In the genomic region with DNA sequence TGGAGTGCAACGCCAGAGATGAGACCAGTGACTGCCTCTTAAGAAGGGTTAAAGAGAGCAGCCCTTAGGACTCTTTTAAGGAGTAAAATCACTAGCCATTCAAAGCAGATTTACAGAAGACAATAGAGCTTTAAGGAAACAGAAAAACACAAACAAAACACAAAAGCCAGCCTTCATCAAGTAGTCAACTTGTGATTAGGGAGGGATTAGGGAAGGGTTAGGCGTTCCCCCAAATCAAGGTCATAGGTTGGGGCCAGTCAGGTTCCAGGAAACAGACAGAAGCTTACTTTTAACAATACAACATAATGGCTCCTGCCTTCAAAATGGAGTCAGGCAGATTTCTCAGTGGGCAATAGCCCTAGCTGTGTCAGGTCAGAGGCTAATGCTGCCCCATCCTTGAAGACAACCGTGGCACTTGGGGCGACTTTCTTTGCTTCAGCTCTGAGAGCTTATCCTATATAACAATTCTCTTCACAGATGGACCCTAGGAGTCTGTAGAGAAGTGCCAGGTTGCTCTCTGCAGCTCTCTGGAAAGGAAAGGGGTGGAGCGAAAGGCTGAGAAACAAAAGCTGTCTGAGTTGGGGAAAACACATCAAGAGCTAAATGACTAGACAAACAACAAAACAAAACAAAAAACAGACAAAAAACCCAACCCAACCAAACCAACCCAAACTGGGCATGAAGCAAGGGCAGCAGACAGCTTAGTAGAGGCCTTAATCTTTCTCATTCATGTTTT, we compare ENCODE assay signal across 29 mouse cellular contexts. TPM values are rescaled to one million over a fixed set of nuclear protein-coding genes. Genes with fewer than 3 reads are reported as not detected.
A peak's percentile ranks its signal among the peaks of the same experiment; 100 is the strongest.
DNase-seq lines count a peak whose midpoint lies in the region; ATAC-seq lines count a peak whose summit lies in the region.
"Had no signal": no experiment of that assay in that cellular context is flagged by ENCODE, and none has a peak within 500 bp of the region (broad histone marks: within the 10 kb centered on the region; RNA-seq: fewer than 3 reads in every experiment).

No protein-coding gene starts in this region.

- 31% methylated on average over 5 of the region's 5 CpGs for WGBS in forebrain, embryonic 12.5 days

- peak; percentile 39 for DNase-seq in heart, adult 11 months
- DNase-seq in heart, postnatal 25 days (ENCODE audit: low spot score): no peak
- peak; percentile 99 for DNase-seq in ES-CJ7 (ENCODE audit: low read depth, low spot score)
- peak; percentile 94 for DNase-seq in WW6 (ENCODE audit: low read depth, low spot score)
- DNase-seq in T-cell, adult 2 months (ENCODE audit: low spot score): no peak
- DNase-seq: adrenal gland, adult 2 months; adrenal gland, postnatal 14 days; cerebellum, adult 11 months; cerebellum, adult 2 months; cerebellum, adult 9-11 months; cerebellum, postnatal 25 days; gastrocnemius, postnatal 25 days; heart, adult 2 months; heart, postnatal 14 days had no signal

- no peak overlapping the region for H3K9ac ChIP-seq in forebrain, embryonic 12.5 days
- H3K9ac ChIP-seq: embryonic facial prominence, embryonic 12.5 days; embryonic facial prominence, embryonic 15.5 days; forebrain, embryonic 15.5 days; heart, embryonic 13.5 days; hindbrain, embryonic 12.5 days; hindbrain, embryonic 15.5 days had no signal

- no peaks in the 10 kb centered on the region for H3K36me3 ChIP-seq in forebrain, embryonic 12.5 days (replicated peaks)
- H3K36me3 ChIP-seq: embryonic facial prominence, embryonic 12.5 days; embryonic facial prominence, embryonic 15.5 days; forebrain, embryonic 15.5 days; G1E; heart, embryonic 10.5 days; heart, embryonic 13.5 days; hindbrain, embryonic 12.5 days; hindbrain, embryonic 15.5 days had no signal

- no peak overlapping the region for H3K27ac ChIP-seq in forebrain, embryonic 12.5 days
- H3K27ac ChIP-seq: embryonic facial prominence, embryonic 12.5 days; embryonic facial prominence, embryonic 15.5 days; forebrain, embryonic 15.5 days; heart, adult 2 months; heart, embryonic 10.5 days; heart, embryonic 13.5 days; hindbrain, embryonic 12.5 days; hindbrain, embryonic 15.5 days had no signal

- H3K4me1 ChIP-seq in forebrain, embryonic 12.5 days: 0 out of 2 replicates have a peak, but pooled peaks cover 6% of the 10 kb centered on the region
- H3K4me1 ChIP-seq: embryonic facial prominence, embryonic 12.5 days; embryonic facial prominence, embryonic 15.5 days; forebrain, embryonic 15.5 days; heart, embryonic 10.5 days; heart, embryonic 13.5 days; hindbrain, embryonic 12.5 days; hindbrain, embryonic 15.5 days had no signal

- no peaks in the 10 kb centered on the region for H3K9me3 ChIP-seq in forebrain, embryonic 12.5 days
- H3K9me3 ChIP-seq: embryonic facial prominence, embryonic 12.5 days; embryonic facial prominence, embryonic 15.5 days; forebrain, embryonic 15.5 days; G1E; heart, embryonic 10.5 days; heart, embryonic 13.5 days; hindbrain, embryonic 12.5 days; hindbrain, embryonic 15.5 days had no signal

- no peaks in the 10 kb centered on the region for H3K27me3 ChIP-seq in forebrain, embryonic 12.5 days
- H3K27me3 ChIP-seq: embryonic facial prominence, embryonic 12.5 days; embryonic facial prominence, embryonic 15.5 days; forebrain, embryonic 15.5 days; heart, embryonic 13.5 days; hindbrain, embryonic 12.5 days; hindbrain, embryonic 15.5 days had no signal

- H3K4me3 ChIP-seq in forebrain, embryonic 12.5 days (replicated peaks): no peak overlapping the region
- H3K4me3 ChIP-seq: embryonic facial prominence, embryonic 12.5 days; embryonic facial prominence, embryonic 15.5 days; forebrain, embryonic 15.5 days; heart, adult 2 months; heart, embryonic 10.5 days; heart, embryonic 13.5 days; hindbrain, embryonic 12.5 days; hindbrain, embryonic 15.5 days had no signal

- ATAC-seq in forebrain, embryonic 12.5 days (ENCODE audit: low FRiP score): no peak
- ATAC-seq: forebrain, embryonic 15.5 days; intestine, postnatal 0 days; Patski had no signal

- H3K4me2 ChIP-seq in forebrain, embryonic 12.5 days: no peak overlapping the region
- H3K4me2 ChIP-seq: embryonic facial prominence, embryonic 12.5 days; embryonic facial prominence, embryonic 15.5 days; forebrain, embryonic 15.5 days; heart, embryonic 13.5 days; hindbrain, embryonic 12.5 days; hindbrain, embryonic 15.5 days had no signal

- intact Hi-C loops in heart, postnatal 25 days (cut with DNase I): no loop called here

RNA-seq across cellular contexts. Expression of a gene that starts 24.0 kb away (rescaled TPM):
- under 1 TPM; 0.56 to 0.75 TPM for total RNA-seq in heart, postnatal 25 days (2021)
- polyA plus RNA-seq in forebrain, embryonic 12.5 days (2016; fragmentation: Nextera tagmentation; extraction: Ambion mirVana): 12.7 and 13.0 TPM in 2 replicates

RNA-seq across cellular contexts. Expression of a gene that starts 41.2 kb away (rescaled TPM):
- not detected for total RNA-seq in heart, postnatal 25 days (2021)
- polyA plus RNA-seq in forebrain, embryonic 12.5 days (2016; fragmentation: Nextera tagmentation; extraction: Ambion mirVana): 3.0 and 6.3 TPM in 2 replicates
- total RNA-seq: adrenal gland, adult 2 months; adrenal gland, postnatal 14 days; common myeloid progenitor, adult 5-6 weeks; gastrocnemius, adult 8-10 months; gastrocnemius, postnatal 25 days; heart, adult 2 months; hematopoietic stem cell, adult 5-6 weeks had no signal
- polyA plus RNA-seq: adrenal gland, adult 2 months; forebrain, embryonic 15.5 days; G1E; hindbrain, embryonic 15.5 days; intestine, embryonic 14.5 days; intestine, postnatal 0 days had no signal

Comparison
In these comparisons a context has a peak if more than half of its experiments do, and no peak if none do; other contexts are left out.
1. DNase-seq: peak in heart, adult 11 months (single experiment), ES-CJ7 (single experiment) and WW6 (single experiment); none in heart, postnatal 25 days (single experiment) and T-cell, adult 2 months (single experiment).